Mouse (Mus musculus): ENCODE measurements around the gene Sox13.
A peak's percentile ranks its signal among the peaks of the same experiment; 100 is the strongest.

Sox13 gene

DNA sequence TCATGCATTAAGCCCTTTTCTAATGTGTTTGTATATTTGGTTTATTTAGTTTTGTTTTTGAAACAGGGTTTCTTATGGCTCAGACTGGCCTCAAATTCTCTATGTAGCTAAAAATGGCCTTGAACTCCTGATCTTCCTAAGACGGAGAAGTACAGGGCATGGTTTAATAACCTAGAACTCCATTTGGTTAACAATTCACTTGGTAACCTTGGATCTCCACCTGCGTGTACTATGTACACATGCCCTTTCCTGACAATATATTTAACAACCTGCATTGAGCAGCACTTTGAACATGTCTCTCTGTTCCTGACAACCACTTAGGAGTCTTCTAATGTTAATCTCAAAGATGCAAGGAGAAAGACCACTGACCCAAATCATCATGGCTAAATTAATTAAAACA is 7.0 kb upstream of the Sox13 start:
- DNase-seq (ENCODE audit: low read depth, low spot score) = no peak

- peak; percentile 41 for DNase-seq (ENCODE audit: low read depth, low spot score)
Observed at GRCm38 (mm10) chr1:133424547-133425140, 467 bp upstream of the Sox13 start.

DNA sequence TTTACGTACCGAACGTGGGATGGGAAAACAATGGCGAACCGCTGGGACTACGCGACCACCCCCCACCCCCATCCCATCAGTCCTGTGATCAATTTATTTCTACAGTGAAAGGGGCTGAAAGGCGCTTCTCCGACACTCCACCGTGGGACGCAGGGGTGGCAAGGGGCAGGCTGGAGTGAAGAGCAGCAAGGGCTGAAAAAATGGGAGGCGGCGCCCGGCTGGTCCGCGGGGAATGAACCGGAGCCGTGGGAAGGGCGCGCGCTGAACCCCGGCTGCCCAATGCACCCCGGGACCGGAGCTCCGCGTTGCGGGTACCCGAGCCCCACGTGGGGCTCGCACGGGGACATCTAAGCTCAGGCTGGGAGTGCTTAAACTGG is 1.0 kb downstream of the Sox13 start:
- DNase-seq (ENCODE audit: low read depth, low spot score) = peak; percentile 38

- DNase-seq (ENCODE audit: low read depth, low spot score) = peak; percentile 60
Observed at GRCm38 (mm10) chr1:133422615-133423161, 1.5 kb downstream of the Sox13 start.

- no peak for DNase-seq (ENCODE audit: low read depth, low spot score)
Observed at GRCm38 (mm10) chr1:133421975-133422570, 2.1 kb downstream of the Sox13 start.

- no peak for DNase-seq (ENCODE audit: low read depth, low spot score)
Observed at GRCm38 (mm10) chr1:133421061-133421460, 3.1 kb downstream of the Sox13 start.

DNA sequence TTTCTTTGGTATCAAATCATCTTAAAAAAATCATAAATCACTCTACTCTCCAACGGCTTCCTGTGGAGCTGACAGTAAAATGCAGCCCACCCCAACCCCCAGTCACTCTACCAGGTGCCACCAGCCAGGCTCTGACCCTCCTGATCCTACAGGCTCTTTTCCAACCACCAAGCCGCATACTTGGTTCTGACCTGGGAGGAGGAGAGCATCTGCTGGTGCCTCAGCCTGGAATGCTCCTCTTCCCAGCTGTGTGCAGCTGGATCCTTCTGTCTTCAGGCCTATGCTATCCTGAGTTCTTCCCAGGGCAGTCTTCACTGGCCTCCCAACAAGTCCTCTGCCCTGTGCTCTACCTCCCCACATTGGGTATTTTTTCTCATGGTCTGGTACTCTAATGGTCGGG is 3.7 kb downstream of the Sox13 start:
- no peak for DNase-seq (ENCODE audit: low read depth, low spot score)

- DNase-seq (ENCODE audit: low read depth, low spot score) = no peak
Observed at GRCm38 (mm10) chr1:133419178-133419834, 4.9 kb downstream of the Sox13 start.

- no peak for DNase-seq (ENCODE audit: low read depth, low spot score)
Observed at GRCm38 (mm10) chr1:133418164-133418800, 5.9 kb downstream of the Sox13 start.

DNA sequence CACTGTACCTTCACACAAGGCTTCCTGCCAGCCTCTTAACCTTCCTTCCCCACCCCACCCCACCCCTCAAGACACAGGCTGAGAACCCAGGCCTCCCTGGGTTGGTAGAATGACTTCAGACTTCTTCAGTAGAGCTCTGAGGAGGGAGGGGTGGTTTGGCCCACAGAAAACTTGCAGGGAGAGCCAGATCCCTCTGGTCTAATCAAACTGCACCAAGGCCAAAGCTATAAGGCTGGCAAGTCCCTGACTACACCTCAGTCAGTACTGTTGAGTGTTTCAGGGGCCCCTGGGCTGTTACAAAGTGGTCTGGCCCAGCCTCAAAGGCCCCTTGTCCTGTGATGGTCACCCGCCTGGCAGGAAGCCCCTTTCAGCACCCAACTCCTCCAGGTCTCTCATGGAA is 6.6 kb downstream of the Sox13 start:
- DNase-seq (ENCODE audit: low read depth, low spot score) = no peak

- DNase-seq (ENCODE audit: low read depth, low spot score) = no peak
Observed at GRCm38 (mm10) chr1:133417113-133417512, 7.1 kb downstream of the Sox13 start.

- peak; percentile 45 for DNase-seq (ENCODE audit: low read depth, low spot score)
Observed at GRCm38 (mm10) chr1:133416472-133416871, 7.7 kb downstream of the Sox13 start.

DNA sequence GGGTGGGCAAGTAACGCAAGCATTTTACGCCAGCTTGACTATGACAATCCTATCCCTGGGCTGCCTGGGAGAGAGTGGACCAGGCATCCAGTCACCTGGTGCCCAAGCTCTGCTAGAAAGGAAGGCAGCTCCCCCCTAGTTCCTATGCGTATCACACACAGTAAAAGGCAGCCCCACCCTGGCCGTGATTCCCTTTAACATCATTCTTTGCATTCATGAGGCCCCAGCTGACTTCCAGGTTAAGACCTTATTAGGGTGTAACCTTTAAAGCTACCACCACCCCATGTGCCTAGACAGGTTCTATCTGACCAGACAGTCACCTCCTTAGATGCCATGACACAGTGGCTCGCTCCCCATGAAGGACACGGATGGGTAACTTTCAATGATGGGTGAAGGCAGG is 8.7 kb downstream of the Sox13 start:
- peak; percentile 76 for DNase-seq (ENCODE audit: low read depth, low spot score)

GRCm38 (mm10) chr1:133415086-133415485 is 9.1 kb downstream of the Sox13 start:
- DNase-seq (ENCODE audit: low read depth, low spot score) = no peak

DNA sequence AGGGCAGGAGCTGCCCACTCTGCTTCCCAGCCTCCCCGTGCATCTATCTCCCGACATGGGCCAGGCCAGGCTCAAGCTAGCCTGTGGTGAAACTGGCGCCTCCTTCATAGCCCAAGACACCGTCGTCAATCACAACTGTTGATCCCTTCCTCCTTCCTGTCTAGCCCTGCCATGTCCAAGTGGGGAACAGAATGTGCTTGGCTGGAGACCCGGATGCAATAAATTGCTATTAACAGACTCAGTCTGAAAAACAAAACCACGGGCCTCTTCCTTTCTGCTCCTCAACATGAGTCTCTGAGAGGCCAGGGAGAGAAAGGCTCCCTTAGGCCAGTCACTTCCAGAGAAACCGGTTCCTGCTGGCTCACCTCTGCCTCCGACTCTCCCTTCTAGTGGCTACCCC is 11.2 kb downstream of the Sox13 start:
- no peak for DNase-seq (ENCODE audit: low read depth, low spot score)

GRCm38 (mm10) chr1:133411506-133412147 is 12.6 kb downstream of the Sox13 start:
- peak; percentile 69 for DNase-seq (ENCODE audit: low read depth, low spot score)

GRCm38 (mm10) chr1:133409786-133410185 is 14.4 kb downstream of the Sox13 start:
- no peak for DNase-seq (ENCODE audit: low read depth, low spot score)

DNA sequence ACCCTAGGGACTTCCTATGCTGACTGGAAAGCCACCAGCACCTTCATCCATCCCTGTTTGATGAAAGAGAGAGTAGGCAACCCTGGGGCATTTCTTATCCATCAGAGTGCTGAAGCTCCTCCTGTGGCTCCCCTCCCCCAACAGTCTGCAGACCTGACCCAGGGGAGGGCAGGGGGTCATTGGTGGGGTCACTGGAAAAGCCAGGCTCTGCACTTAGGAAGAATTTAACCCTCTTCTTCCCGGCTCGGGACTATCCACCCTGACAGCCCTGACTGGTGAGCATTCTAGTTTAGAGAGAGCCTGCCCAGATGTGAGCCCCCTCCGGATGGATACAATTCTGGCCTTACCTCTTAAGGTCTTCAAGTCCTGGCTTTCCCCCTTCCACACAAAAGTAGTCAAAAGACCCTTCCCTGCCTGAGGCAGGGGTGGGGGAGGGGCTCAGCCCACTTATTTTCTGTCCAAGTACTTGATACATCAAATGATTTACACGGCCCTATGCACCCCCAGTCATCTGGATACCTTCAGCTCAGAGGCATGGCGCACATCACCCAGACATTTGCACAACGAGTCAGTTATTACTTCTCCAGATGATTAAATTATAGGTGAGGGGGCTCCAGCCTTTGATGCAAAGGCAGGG is 15.2 kb downstream of the Sox13 start:
- no peak for DNase-seq (ENCODE audit: low read depth, low spot score)

DNA sequence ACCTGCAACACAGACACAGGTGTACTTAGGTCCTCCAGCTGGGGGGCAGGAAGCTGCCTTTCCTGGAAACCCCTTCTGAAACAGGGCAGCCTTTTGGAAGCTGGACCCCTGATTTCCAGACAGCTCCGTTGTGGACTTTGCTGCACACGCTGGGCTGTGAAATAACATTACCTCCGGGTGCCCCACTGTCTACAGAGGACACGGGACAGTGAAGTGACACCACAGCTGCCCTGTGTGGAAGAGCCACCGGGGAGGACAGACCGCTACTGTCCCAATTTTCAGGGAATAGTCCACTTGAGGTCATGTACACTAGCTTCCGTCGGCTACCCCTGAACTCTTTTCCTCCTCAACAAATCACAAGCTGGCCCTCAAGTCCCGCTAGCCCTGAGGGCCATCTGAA is 15.9 kb downstream of the Sox13 start:
- DNase-seq (ENCODE audit: low read depth, low spot score) = no peak

GRCm38 (mm10) chr1:133407436-133407835 is 16.7 kb downstream of the Sox13 start:
- no peak for DNase-seq (ENCODE audit: low read depth, low spot score)

DNA sequence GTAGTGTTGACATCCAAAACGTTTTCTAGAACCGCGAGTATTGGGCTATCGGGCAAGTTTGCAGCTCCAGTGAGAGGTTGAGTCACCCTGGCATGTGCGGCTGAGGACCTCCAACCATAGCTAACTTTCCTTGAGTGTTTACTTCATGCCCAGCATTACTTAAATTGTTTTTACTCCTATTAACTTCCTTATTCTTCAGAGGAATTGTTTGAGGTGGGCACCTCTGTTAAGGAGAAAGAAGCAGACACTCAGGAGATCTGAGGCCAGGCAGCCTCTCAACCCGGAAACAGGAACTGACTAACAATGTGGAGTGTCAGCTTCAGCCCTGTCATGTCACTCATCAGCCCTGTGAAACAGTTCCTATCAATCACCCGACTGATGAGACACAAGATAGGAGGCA is 17.6 kb downstream of the Sox13 start:
- DNase-seq (ENCODE audit: low read depth, low spot score) = no peak

DNA sequence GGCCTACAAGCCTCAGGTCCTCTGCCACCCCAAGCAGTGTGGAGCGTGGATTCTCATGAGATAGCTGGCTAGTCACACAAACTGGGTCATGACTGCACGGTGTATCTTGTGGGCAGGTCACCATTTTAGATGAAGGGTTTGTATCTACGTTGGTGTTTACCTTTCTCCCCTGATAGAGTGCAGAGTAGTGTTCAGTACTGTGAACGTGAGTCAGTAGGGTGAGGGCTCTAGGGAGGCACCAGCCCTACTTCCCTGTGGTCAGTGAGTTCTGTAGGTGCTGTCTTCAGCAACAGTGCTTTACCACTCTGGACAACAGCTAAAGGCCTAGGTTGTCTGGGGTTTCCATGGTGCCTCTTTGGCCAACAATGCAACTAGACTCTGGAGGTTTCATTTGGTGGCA is 20.2 kb downstream of the Sox13 start:
- DNase-seq (ENCODE audit: low read depth, low spot score) = no peak

Data from R1 (cell line).